Mouse (Mus musculus) kidney, adult 9 months (tissue): ENCODE measurements at regions not wholly inside any gene's neighbourhood (a gene's known extent, or its start where the extent isn't known, plus 50 kb on each side); places are given as distances from the start of the nearest gene placed in this dataset.
A peak's percentile ranks its signal among the peaks of the same experiment; 100 is the strongest.
"Not testable (repeated sequence)": the region's sequence is repeated elsewhere in the genome, so short reads cannot be mapped to it uniquely, and the experiment has no call there.

Experiments
- DNase-seq: peaks from one replicate; pipeline ENCODE4 v3.0.0; 2022

- not testable (repeated sequence) for DNase-seq
These were observed 1137.7 kb upstream of the Zfp386 start for GRCm38 (mm10) chr12:114909799-114910198.

- DNase-seq: not testable (repeated sequence)
These were observed 1133.1 kb upstream of the Zfp386 start for GRCm38 (mm10) chr12:114914406-114914805.

- DNase-seq: no peak
These were observed 1119.8 kb upstream of the Zfp386 start for GRCm38 (mm10) chr12:114927691-114928090.

GRCm38 (mm10) chr12:114932158-114932557, 1115.4 kb upstream of the Zfp386 start:
- no peak for DNase-seq

- DNase-seq: no peak
These were observed 1114.9 kb upstream of the Zfp386 start for GRCm38 (mm10) chr12:114932669-114933068.

GRCm38 (mm10) chr12:114936865-114937264, 1110.7 kb upstream of the Zfp386 start:
- not testable (repeated sequence) for DNase-seq

- DNase-seq: no peak
These were observed 1107.9 kb upstream of the Zfp386 start for GRCm38 (mm10) chr12:114939576-114939975.

- no peak for DNase-seq
These were observed 1085.4 kb upstream of the Zfp386 start for GRCm38 (mm10) chr12:114962105-114962504.

GRCm38 (mm10) chr12:114964251-114964650, 1083.3 kb upstream of the Zfp386 start:
- DNase-seq: not testable (repeated sequence)

- peak; percentile 16 for DNase-seq
These were observed 1065.9 kb upstream of the Zfp386 start for GRCm38 (mm10) chr12:114981476-114982136.

GRCm38 (mm10) chr12:114990916-114991315, 1056.6 kb upstream of the Zfp386 start:
- DNase-seq: no peak

GRCm38 (mm10) chr12:114996817-114997216, 1050.7 kb upstream of the Zfp386 start:
- DNase-seq: peak; percentile 2

- DNase-seq: no peak
These were observed 1044.4 kb upstream of the Zfp386 start for GRCm38 (mm10) chr12:115003118-115003517.

GRCm38 (mm10) chr12:115008434-115008833, 1039.1 kb upstream of the Zfp386 start:
- DNase-seq: no peak

GRCm38 (mm10) chr12:115012751-115013150, 1034.8 kb upstream of the Zfp386 start:
- DNase-seq: no peak

- DNase-seq: no peak
These were observed 1023.8 kb upstream of the Zfp386 start for GRCm38 (mm10) chr12:115023742-115024141.

GRCm38 (mm10) chr12:115034438-115035129, 1012.9 kb upstream of the Zfp386 start:
- DNase-seq: no peak

GRCm38 (mm10) chr12:115055080-115055479, 992.4 kb upstream of the Zfp386 start:
- DNase-seq: no peak

- not testable (repeated sequence) for DNase-seq
These were observed 987.6 kb upstream of the Zfp386 start for GRCm38 (mm10) chr12:115059954-115060353.

GRCm38 (mm10) chr12:115067251-115067650, 980.3 kb upstream of the Zfp386 start:
- DNase-seq: no peak

GRCm38 (mm10) chr12:115091460-115091859, 956.1 kb upstream of the Zfp386 start:
- DNase-seq: not testable (repeated sequence)

GRCm38 (mm10) chr12:115109742-115110141, 937.8 kb upstream of the Zfp386 start:
- DNase-seq: no peak

- not testable (repeated sequence) for DNase-seq
These were observed 928.2 kb upstream of the Zfp386 start for GRCm38 (mm10) chr12:115119134-115119826.

GRCm38 (mm10) chr12:115121259-115121658, 926.3 kb upstream of the Zfp386 start:
- no peak for DNase-seq
